Mouse (Mus musculus) adrenal gland, postnatal 25 days (tissue): ENCODE measurements around the gene Cars2. TPM values are rescaled to one million over a fixed set of nuclear protein-coding genes. Genes with fewer than 3 reads are reported as not detected.
"Not testable (repeated sequence)": the region's sequence is repeated elsewhere in the genome, so short reads cannot be mapped to it uniquely, and the experiment has no call there.

Experiments
- DNase-seq: peaks from one replicate; pipeline ENCODE4 v3.0.0; 2021; ENCODE audit warnings: mixed read lengths
- total RNA-seq: library from RNA; stranded (reverse); gene quantifications from 2 replicates; pipeline ENCODE4 v1.2.3, GENCODE M21; 2021

Gene Cars2
- total RNA-seq, 1 experiment from 2014 or later = 44.8 TPM

DNA sequence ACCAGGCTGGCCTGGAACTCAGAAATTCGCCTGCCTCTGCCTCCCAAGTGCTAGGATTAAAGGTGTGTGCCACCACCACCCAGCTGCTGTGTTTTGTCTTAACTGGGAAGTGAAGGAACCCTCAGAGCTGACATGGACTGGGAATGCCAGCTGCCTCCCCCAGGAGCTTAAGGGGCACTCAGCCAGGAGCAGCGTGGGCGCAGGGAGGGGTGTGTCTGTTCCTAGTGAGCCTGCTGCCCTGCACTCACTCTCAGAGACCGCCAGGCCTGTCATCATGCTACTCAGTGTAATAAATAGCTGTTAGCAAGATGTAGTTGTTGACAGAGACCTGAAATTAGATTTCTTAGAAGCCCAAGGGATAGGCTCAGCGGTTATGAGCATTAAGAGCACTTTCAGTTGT is 39.6 kb downstream of the Cars2 start:
- no peak for DNase-seq

DNA sequence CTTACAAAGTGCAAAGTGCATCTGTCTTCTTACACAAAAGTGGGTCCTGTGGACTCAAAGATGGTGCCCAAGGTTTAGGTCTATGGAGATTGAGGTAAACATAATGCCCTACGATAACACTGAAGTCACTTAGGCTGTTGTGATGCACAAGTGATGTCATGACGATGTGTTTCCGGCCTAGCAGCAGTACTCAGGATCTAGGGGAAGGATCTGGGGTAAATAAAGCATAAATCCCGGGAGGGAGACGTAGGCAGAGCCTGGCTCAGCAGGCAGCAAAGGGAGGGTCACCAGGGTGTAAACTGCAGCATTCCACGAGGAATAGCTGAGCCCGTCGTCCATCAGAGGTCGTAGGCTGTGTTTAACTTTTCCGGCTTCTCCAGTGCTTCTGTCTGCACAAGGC is 41.7 kb downstream of the Cars2 start:
- no peak for DNase-seq

DNA sequence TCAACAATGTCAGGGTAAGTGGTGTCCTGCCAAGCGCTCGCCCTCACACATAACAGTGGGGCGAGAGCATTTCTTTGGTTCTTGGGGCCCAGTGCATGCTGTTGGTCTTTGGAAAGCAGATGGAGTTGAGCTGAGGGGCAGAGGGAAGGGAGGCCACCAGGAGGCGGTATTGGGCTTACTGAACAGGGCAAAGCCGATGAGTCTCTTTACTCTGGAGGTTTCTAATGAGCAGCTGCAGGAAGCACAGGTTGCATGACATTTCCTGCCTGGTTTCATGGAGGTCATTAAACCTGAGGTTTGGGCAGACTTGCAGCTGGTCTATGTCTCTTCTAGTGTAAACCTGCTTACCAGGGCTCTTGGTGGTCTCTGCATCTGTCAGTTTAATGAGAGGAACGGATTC is 43.8 kb downstream of the Cars2 start:
- DNase-seq = peak; percentile 47

DNA sequence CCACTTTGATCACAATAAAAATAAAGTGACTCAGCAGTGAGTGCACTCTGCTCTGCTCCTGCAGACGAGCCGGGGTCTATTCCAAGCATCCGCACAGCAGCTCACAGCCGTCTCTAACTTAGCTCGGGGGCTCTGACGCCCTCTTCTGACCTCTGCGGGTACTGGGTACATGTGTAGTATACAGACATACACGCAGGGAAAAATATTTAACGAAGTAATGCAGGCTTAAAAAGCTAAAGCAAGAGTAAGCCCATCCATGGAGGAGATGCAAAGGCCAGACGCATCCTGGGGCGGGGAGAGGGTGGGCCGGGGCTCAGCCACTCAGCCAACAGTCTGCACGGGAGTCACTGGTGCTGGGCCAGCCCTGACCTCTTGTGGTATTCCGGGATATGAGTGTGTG is 44.5 kb downstream of the Cars2 start:
- no peak for DNase-seq

- no peak for DNase-seq
These were observed 46.9 kb downstream of the Cars2 start for GRCm38 (mm10) chr8:11503476-11504232.

GRCm38 (mm10) chr8:11498786-11499485 is 51.6 kb downstream of the Cars2 start:
- DNase-seq = no peak

DNA sequence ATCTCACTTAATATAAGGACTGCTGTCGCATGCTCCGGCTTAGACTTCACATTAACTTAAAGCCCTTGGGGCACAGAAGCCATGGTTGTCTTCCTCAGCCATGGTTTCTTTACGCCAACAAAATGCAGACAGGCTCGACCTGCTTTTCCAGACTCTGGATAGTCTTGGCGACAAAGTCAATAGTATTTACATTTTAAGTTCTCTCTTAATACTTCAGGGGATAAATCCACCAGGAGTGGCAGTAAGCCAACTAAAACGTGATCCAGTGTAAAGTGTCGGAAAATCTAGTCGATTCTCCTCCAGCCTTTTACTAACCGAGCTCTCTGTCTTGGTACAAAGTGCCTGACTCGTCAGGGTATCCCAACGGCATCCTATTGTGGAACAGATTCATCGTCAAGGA is 52.3 kb downstream of the Cars2 start:
- no peak for DNase-seq

DNA sequence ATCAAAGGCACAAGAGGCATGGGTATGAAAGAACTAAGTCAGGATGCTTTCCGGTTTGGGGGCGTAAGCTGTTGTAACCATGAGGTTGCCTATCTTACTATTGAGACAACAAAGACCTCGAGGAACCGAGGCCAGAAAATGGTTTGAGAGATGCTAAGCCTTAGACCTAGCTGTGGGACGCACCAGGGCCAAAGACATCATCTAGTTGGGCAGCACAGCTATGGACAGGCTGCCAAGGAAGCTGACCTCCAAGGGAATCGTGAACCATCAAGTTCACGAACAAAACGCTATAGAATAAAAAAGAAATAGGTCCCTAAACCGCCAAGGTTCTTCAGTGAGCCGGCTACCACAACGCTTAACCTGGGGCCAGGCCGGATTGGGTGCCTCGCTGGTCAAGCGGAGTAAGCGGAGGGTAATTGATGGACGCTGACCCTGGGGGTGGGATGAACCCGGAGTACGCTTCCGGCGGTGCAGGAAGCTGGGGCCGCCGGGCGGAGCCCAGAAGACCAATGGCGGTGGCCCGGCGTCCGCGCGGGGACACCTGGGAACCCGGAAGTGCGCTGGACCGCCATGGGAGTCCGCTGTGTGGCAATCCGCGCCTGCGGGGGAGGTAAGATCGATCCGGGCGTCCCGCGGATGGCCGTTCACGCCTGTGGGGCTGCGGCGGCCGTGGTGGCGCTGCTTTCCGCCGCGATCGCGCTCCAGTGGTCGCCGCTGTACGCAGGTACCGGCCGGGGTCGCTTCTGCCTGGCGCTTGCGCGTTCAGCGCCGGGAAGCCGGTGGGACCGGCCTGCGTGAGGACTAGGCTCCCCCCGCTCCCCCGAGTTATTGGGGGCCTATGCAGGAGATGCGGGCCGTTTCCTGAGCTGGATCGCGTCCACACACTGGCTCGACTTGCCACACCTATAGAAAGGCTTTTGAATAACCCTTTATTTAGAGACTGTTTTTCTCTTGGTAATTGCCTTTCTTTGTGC is 53.3 kb downstream of the Cars2 start, which contains the start of gene Naxd:
Naxd (plus strand) TSS at position 490 of the 974 bp plus-strand sequence.
- DNase-seq = peak; percentile 92

- not testable (repeated sequence) for DNase-seq
These were observed 58.2 kb downstream of the Cars2 start for GRCm38 (mm10) chr8:11492340-11492739.

GRCm38 (mm10) chr8:11487229-11487628 is 63.4 kb downstream of the Cars2 start:
- DNase-seq = no peak

DNA sequence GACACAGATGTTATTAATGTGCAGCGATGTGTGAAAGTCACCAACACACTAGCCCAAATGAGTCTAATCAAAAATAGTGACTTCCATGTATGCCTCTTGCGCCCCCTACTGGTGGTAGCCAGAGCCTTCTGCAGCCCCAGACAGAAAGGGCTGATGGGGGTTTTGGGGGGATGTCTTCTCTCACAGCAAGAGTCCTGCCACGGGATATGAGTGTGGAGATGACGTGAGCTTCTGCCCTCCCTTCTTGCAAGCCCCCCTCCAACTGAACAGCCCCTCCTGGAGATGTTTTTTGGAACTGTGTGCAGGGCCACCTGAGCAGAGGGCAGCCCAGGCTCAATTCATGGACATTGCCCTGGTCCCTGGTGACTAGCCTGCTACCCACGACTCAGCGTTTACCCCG is 64.4 kb downstream of the Cars2 start:
- DNase-seq = peak; percentile 75

DNA sequence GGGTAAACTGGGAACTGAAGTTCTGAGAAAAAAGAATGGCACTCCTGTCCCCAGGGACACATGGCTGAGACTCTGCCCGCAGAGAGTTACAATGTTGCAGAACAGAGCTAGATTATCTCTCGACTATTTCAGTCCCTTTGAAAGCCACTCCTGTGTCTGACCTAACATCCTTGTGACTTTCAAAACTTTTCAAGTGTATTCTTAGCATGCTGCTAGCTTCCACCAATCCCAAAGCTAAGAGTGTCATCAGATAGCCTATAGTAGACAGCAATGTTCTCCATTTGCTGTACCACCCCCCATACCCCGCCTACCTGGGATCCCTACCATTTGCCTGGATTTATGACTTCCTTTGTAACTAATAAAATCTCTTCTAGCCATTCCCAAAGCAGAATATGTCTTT is 68.0 kb downstream of the Cars2 start:
- DNase-seq = no peak

DNA sequence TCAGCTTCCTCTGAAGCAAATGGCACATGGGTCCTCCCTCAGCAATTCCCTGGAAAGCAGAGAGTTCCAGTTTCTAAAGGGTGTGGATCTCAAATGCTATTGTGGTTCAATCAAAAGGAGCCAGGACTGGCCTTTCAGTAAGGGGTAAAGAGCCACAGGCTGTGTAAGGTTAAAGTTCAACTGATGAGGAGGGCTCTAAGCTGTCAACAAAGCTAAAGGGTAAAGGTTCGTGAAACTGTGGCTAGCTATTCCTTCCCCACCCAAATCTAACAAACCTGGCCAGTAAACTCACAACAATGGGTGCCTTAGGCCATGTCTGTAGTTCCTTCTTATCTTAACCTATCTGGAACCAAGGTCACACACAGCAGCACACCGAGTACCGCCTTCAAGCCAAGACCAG is 68.7 kb downstream of the Cars2 start:
- DNase-seq = no peak

DNA sequence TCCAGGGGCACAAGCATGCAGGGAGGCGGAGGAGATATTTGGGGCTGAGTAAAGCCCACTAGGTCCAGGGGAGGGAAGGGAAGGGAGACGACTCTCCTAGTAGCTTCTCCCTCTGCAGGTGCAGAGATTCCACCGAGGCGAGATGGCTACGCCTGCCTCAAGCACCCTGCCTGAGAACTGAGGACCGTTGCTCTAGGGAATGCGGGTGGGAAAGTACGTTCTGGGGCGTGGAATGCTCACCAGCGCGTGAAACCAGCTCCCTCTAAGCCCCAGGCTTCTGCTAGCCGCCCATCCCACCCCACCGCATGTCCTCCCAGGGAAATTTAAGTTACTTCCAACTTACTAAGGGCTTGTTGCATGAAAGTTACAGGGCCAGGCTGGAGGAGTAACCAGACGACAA is 71.0 kb downstream of the Cars2 start:
- no peak for DNase-seq

DNA sequence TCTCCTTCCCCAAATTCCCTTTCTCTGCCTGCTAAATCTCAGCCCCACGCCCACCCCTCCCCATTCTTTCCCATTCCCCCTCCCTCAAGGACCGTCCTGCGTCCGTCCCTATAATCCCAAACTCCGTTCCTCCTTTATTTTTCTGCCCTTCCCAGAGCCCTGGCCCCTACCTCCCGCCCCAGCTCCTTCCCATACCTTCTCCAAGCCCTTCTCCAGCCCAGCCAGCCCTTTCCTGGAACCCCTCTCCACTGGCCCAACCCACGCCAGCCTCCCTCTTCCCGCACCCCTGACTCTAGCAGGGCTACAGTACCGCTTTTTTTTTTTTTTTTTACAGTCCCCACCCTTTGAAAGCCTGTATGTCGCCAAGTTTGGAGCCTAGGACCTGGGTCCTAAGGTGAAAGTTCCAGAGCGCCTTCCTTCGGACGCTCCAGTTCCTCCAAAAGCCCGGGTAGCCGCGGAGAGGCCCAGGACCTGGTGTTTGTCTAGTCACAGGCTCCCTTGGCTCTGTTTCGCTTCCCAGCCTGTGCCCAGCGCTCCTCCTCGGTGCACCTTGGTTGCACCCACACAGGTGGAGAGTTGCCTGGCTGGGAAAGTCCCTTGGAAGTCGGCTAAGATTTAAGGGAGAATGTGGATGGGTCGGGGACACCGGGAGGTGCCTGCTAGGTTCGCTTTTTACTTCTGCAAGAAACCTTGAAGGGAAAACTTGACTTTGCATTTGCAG is 71.6 kb downstream of the Cars2 start:
- DNase-seq = no peak

DNA sequence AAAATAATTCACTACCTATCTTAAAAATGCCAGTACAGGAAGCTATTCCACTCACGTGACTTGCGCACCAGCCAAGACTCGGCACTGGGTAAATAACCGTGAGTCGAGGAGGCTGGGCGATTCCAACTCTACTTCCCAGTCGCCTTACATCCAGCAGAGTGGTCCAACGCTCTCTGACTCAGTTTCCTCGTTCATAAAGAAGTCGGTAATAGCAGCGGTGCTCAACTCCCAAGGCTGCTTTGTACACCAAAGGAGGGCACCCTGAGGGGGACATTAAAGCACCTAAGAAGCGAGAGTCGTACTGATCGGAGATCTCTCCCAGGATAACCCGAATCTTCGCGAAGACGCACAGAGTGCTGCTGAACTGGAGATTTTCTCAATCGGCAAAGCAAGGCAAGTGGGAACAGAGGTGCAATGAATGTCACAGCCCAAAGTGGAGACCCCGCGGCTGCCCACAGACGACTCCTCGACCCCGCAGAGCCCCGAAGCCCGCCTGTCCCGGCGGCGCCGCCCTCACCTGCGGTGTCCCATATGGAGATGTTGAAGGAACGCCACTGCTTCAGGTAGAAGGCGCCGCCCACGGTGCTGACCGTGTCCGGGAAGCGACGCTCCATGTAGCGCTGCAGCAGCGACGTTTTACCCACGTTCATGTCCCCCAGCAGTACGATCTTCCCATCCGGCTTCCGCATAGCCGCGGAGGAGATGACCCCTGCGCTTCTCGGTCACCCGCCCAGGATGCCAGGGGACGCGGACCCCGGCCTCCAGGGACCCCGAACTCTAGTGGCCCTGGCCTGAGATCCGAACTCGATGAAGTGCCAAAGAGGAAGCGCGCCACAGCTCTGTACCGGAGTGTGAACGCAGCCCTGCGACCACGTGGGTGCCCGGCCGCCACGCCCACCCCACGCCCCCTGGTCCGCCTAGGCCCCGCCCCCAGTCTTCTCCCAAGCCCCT is 72.5 kb downstream of the Cars2 start, which contains the start of gene Rab20:
Rab20 (minus strand) TSS at position 900 of the 951 bp plus-strand sequence.
- peak; percentile 84 for DNase-seq

- DNase-seq = no peak
These were observed 73.4 kb downstream of the Cars2 start for GRCm38 (mm10) chr8:11477178-11477553.

DNA sequence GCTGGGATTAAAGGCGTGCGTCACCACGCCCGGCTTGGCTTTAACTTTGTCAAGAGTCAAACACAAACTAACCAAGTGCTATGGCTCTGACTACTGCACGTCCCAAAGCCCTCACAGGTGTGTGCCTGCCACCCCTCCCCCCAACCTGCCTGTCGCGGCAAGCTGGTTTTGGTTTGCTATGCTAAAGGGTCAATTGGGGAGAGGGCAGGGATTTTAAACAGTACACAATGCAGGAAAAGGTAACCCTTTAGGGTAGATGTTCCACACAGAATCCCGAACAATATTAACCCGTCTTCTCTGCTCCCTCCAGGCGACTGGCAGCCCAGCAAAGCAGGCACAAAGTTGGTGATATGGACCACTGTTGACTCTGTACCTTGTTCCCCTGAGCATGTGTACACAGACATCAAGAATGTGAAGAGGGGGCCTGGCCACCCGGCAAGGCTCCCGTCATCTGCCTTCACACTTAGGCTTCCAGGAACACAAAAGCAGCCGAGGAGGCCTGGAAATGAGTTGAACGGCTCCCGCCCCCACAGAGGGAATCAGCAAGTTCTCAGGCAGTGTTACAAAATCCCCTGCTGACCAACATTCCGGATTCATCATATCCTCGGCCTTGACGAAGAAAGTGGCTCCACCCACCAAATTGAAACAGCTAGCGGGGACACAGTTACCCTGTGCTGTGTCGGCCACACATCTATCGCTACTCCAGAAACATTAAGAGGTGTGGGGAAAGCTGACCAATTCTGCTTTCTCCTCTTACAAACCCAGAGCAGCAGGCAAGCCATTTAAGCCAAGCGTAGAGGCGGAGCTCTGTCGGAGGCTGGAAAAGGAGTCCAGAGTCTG is 74.0 kb downstream of the Cars2 start:
- peak; percentile 67 for DNase-seq

GRCm38 (mm10) chr8:11475876-11476275 is 74.7 kb downstream of the Cars2 start:
- no peak for DNase-seq

DNA sequence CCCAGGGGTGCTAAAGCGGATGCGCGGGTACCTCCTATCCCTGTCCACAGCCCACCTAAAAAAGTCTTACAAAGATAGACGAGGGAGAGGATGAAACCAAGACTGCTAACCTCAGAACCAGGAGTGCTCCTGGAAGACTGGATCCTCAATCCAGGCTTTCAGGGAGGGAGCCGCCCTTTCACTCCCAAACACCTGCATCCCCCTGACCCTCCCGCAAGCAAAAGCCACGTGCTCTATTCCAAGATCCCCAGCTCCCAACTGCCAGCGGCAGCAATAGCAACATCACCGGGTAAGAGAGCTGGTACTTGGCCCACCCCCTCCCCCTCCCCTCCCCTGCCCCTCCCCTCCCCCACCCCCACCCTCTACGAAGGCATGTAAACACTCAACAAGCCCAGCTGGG is 75.2 kb downstream of the Cars2 start:
- DNase-seq = no peak
